Mouse (Mus musculus): ENCODE data around the gene Gnaq.
"Not testable (repeated sequence)": the region's sequence is repeated elsewhere in the genome, so short reads cannot be mapped to it uniquely, and the experiment has no call there.

Gnaq gene

GRCm38 (mm10) chr19:16254881-16255280 lies 122.2 kb downstream of the Gnaq start:
- in situ Hi-C loops (cut with MboI; ENCODE audit: low sequenced_read_pairs): no loop called here

- in situ Hi-C loops (cut with MboI; ENCODE audit: low sequenced_read_pairs): no loop called here
Measured at GRCm38 (mm10) chr19:16255294-16255693, 122.7 kb downstream of the Gnaq start.

- in situ Hi-C loops (cut with MboI; ENCODE audit: low sequenced_read_pairs): no loop called here
Measured at GRCm38 (mm10) chr19:16258766-16259355, 126.2 kb downstream of the Gnaq start.

GRCm38 (mm10) chr19:16259786-16260434 lies 127.3 kb downstream of the Gnaq start:
- in situ Hi-C loops (cut with MboI; ENCODE audit: low sequenced_read_pairs): no loop called here

- in situ Hi-C loops (cut with MboI; ENCODE audit: low sequenced_read_pairs): no loop called here
Measured at GRCm38 (mm10) chr19:16260435-16260832, 127.8 kb downstream of the Gnaq start.

- in situ Hi-C loops (cut with MboI; ENCODE audit: low sequenced_read_pairs): no loop called here
Measured at GRCm38 (mm10) chr19:16260973-16261372, 128.3 kb downstream of the Gnaq start.

GRCm38 (mm10) chr19:16261631-16262030 lies 129.0 kb downstream of the Gnaq start:
- in situ Hi-C loops (cut with MboI; ENCODE audit: low sequenced_read_pairs): no loop called here

- in situ Hi-C loops (cut with MboI; ENCODE audit: low sequenced_read_pairs): no loop called here
Measured at GRCm38 (mm10) chr19:16262340-16262739, 129.7 kb downstream of the Gnaq start.

- in situ Hi-C loops (cut with MboI; ENCODE audit: low sequenced_read_pairs): not testable (repeated sequence)
Measured at GRCm38 (mm10) chr19:16267362-16267761, 134.7 kb downstream of the Gnaq start.

GRCm38 (mm10) chr19:16270236-16270635 lies 137.6 kb downstream of the Gnaq start:
- in situ Hi-C loops (cut with MboI; ENCODE audit: low sequenced_read_pairs): no loop called here

- in situ Hi-C loops (cut with MboI; ENCODE audit: low sequenced_read_pairs): no loop called here
Measured at GRCm38 (mm10) chr19:16271002-16271401, 138.4 kb downstream of the Gnaq start.

GRCm38 (mm10) chr19:16273021-16273420 lies 140.4 kb downstream of the Gnaq start:
- in situ Hi-C loops (cut with MboI; ENCODE audit: low sequenced_read_pairs): no loop called here

- in situ Hi-C loops (cut with MboI; ENCODE audit: low sequenced_read_pairs): no loop called here
Measured at GRCm38 (mm10) chr19:16280231-16280630, 147.6 kb downstream of the Gnaq start.

- in situ Hi-C loops (cut with MboI; ENCODE audit: low sequenced_read_pairs): no loop called here
Measured at GRCm38 (mm10) chr19:16285051-16286028, 152.7 kb downstream of the Gnaq start.

- in situ Hi-C loops (cut with MboI; ENCODE audit: low sequenced_read_pairs): no loop called here
Measured at GRCm38 (mm10) chr19:16286451-16287175, 154.0 kb downstream of the Gnaq start.

GRCm38 (mm10) chr19:16287307-16287706 lies 154.7 kb downstream of the Gnaq start:
- in situ Hi-C loops (cut with MboI; ENCODE audit: low sequenced_read_pairs): no loop called here

- in situ Hi-C loops (cut with MboI; ENCODE audit: low sequenced_read_pairs): no loop called here
Measured at GRCm38 (mm10) chr19:16287971-16288370, 155.3 kb downstream of the Gnaq start.

- in situ Hi-C loops (cut with MboI; ENCODE audit: low sequenced_read_pairs): no loop called here
Measured at GRCm38 (mm10) chr19:16291088-16291487, 158.5 kb downstream of the Gnaq start.

- in situ Hi-C loops (cut with MboI; ENCODE audit: low sequenced_read_pairs): no loop called here
Measured at GRCm38 (mm10) chr19:16292056-16292608, 159.5 kb downstream of the Gnaq start.

- in situ Hi-C loops (cut with MboI; ENCODE audit: low sequenced_read_pairs): no loop called here
Measured at GRCm38 (mm10) chr19:16292978-16293377, 160.3 kb downstream of the Gnaq start.

- in situ Hi-C loops (cut with MboI; ENCODE audit: low sequenced_read_pairs): no loop called here
Measured at GRCm38 (mm10) chr19:16300413-16300812, 167.8 kb downstream of the Gnaq start.

All from CH12F3 (cell line).